Mouse (Mus musculus): ENCODE measurements around the gene Izumo1. TPM values are rescaled to one million over a fixed set of nuclear protein-coding genes. Genes with fewer than 3 reads are reported as not detected.

Gene Izumo1
- 0.08 TPM in 2 replicates for polyA plus RNA-seq (2015; fragmentation: Nextera tagmentation; extraction: Ambion mirVana)

DNA sequence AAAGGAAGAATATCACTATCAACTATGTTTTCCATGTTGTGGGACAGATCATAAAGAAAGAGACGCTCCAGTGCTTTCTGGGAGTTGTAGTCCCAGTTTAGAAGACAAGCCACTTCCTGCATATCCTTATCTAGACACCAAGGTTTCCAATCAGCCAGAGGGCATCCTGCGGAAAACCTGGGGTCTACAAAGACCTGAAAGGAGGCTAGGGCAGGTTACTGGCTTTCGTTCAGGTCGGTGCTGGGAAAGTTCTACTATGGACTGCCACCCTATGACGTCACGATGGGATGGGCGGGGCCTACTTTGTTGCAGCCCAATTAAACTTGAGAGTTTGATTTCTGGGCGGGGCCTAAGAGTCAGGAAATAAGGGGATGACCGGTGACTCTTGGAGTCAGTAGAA, at the start of gene Izumo1:
Izumo1 (plus strand) TSS at position 369 of the 400 bp plus-strand sequence.
- no peak for TF ChIP-seq CTCF (IDR thresholded peaks at IDR 0.05; ENCODE audit: low read depth)
- no peak for TF ChIP-seq EP300 (optimal IDR thresholded peaks at IDR 0.05)
- 38% methylated on average over 9 of the region's 9 CpGs for WGBS
- no peak within 1 kb of the TSS for H3K4me2 ChIP-seq (replicated peaks; ENCODE audit: low read depth)
- no peaks in the 10 kb centered on the region for H3K4me1 ChIP-seq (replicated peaks; ENCODE audit: control insufficient read depth, insufficient read depth)
- no peak; the same call in 1 of the 2 replicates for ATAC-seq (ENCODE audit: low FRiP score, low TSS enrichment)
- no peaks in the 10 kb centered on the region for H3K27me3 ChIP-seq (ENCODE audit: control insufficient read depth, insufficient read depth, low read length)
- DNase-seq (ENCODE audit: low spot score) = peak; percentile 69
- H3K9me3 ChIP-seq (ENCODE audit: control insufficient read depth, low read length) = no peaks in the 10 kb centered on the region
- no peak within 1 kb of the TSS for H3K4me3 ChIP-seq (ENCODE audit: low read depth, low read length)
- H3K36me3 ChIP-seq (ENCODE audit: control insufficient read depth, insufficient read depth, low read length) = no peaks in the 10 kb centered on the region
- H3K9ac ChIP-seq (ENCODE audit: low read length) = no peak within 1 kb of the TSS
- no peak within 1 kb of the TSS for H3K27ac ChIP-seq (replicated peaks)

DNA sequence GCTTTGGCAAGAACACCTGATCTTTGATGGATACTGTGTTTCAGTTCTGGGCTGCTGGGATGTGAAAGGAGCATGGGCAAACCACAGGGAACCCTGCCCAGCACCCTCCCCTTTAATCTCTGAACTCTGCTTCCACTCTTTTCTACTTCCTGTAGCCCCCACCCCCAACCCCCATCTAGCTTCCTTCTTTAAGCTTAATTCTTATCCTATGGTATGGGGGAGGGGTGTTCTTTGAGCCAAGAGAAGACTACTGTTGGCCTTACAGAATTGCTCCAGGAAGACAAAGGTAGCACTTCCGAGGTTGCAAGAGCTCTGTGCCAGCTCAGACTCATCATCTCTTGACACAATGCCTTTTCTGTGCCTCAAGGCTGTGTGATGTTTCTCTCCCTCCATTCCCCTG, 49.6 kb upstream of the Izumo1 start:
- H3K4me1 ChIP-seq (replicated peaks; ENCODE audit: control insufficient read depth, insufficient read depth) = peaks cover 8% of the 10 kb centered on the region
- H3K36me3 ChIP-seq (ENCODE audit: control insufficient read depth, insufficient read depth, low read length) = peaks cover 8% of the 10 kb centered on the region
- TF ChIP-seq CTCF (IDR thresholded peaks at IDR 0.05; ENCODE audit: low read depth) = no peak
- no peak for TF ChIP-seq EP300 (optimal IDR thresholded peaks at IDR 0.05)
- H3K9ac ChIP-seq (ENCODE audit: low read length) = no peak overlapping the region
- no peak overlapping the region for H3K4me2 ChIP-seq (replicated peaks; ENCODE audit: low read depth)
- H3K4me3 ChIP-seq (ENCODE audit: low read depth, low read length) = no peak overlapping the region
- no peaks in the 10 kb centered on the region for H3K9me3 ChIP-seq (ENCODE audit: control insufficient read depth, low read length)
- 45% methylated on average over 1 of the region's 1 CpGs for WGBS
- DNase-seq (ENCODE audit: low spot score) (no peak), ATAC-seq (ENCODE audit: low FRiP score, low TSS enrichment) (no peak)
- no peak overlapping the region for H3K27ac ChIP-seq (replicated peaks)
- H3K27me3 ChIP-seq (ENCODE audit: control insufficient read depth, insufficient read depth, low read length) = no peaks in the 10 kb centered on the region

DNA sequence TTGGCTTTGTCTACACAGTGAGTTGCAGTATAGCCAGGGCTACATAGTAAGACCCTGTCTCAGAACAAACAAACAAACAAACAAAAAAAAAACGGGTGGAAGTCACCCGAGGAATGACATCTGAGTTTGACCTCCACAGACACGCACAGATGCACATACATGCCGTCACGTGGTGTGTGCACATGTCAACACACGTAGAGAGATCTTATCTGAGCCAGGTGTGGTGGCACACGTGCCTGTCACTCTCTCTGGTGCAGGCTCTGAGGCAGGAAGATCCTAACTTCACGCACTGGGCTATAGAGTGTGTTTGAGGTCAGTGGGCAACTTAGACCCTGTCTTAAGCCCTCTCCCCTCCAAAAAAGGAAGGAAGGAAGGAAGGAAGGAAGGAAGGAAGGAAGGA, 47.7 kb upstream of the Izumo1 start:
- H3K36me3 ChIP-seq (ENCODE audit: control insufficient read depth, insufficient read depth, low read length) = peaks cover 8% of the 10 kb centered on the region
- no peak overlapping the region; the same call in 1 of the 2 replicates for H3K27ac ChIP-seq (replicated peaks)
- no peaks in the 10 kb centered on the region for H3K27me3 ChIP-seq (ENCODE audit: control insufficient read depth, insufficient read depth, low read length)
- ATAC-seq (ENCODE audit: low FRiP score, low TSS enrichment) (no peak), DNase-seq (ENCODE audit: low spot score) (no peak)
- H3K4me2 ChIP-seq (replicated peaks; ENCODE audit: low read depth) = 0 out of 2 replicates have a peak overlapping the region, but pooled peaks have one; percentile 25
- no peak overlapping the region for H3K9ac ChIP-seq (ENCODE audit: low read length)
- no peak for TF ChIP-seq CTCF (IDR thresholded peaks at IDR 0.05; ENCODE audit: low read depth)
- no peak for TF ChIP-seq EP300 (optimal IDR thresholded peaks at IDR 0.05)
- WGBS = 51% methylated on average over 8 of the region's 8 CpGs
- H3K9me3 ChIP-seq (ENCODE audit: control insufficient read depth, low read length) = no peaks in the 10 kb centered on the region
- H3K4me1 ChIP-seq (replicated peaks; ENCODE audit: control insufficient read depth, insufficient read depth) = peaks cover 8% of the 10 kb centered on the region
- no peak overlapping the region for H3K4me3 ChIP-seq (ENCODE audit: low read depth, low read length)

DNA sequence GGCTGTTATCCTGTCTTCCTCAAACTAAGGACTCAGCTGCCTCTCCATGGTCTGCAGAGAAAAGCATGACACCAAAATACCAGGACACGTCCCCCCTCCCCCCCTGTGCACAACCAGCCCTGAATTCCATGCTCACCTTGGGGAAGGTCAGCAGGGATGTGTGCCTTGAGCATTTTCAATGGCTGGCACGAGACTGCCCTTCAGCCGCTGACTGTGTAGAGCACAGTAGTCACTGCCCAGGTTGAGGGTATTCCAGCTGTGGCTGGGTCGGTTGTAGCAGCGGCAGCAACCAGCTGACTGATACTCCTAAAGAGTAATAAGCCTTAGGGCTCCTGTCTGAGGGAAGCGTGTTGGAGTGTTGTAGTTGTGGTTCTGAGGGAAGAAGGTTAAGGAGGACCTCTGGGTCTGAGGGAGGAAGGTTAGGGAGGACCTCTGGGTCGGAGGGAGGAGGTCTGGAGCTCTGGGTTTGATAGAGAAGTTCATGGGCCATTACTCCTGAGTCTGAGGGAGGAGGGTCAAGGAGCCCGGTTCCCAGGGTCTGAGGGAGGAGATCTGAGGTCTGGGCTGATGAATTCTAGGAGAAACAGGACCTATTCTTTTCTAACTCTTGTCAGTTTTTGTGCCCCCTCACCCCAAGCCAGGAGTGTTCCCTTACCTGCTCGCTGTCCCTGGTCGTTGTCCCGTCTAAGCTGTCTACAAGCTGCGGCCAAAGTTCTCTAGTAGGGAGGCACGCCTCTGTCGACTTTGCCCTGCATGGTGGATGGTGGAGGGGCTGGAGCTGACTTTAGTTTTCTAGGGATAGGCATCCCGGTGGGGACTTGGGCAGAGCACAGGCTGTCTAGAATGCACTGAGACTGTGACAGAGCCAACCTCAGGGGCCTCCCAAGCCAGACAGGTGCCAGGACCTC, 46.9 kb upstream of the Izumo1 start:
- TF ChIP-seq EP300 (optimal IDR thresholded peaks at IDR 0.05) = no peak
- TF ChIP-seq CTCF (IDR thresholded peaks at IDR 0.05; ENCODE audit: low read depth) = no peak
- Histone ChIP-seq H3K4me1 (replicated peaks; ENCODE audit: control insufficient read depth, insufficient read depth) (peaks cover 8% of the 10 kb centered on the region), H3K4me3 (ENCODE audit: low read depth, low read length) (no peak overlapping the region), H3K27me3 (ENCODE audit: control insufficient read depth, insufficient read depth, low read length) (no peaks in the 10 kb centered on the region), H3K27ac (replicated peaks) (no peak overlapping the region), H3K36me3 (ENCODE audit: control insufficient read depth, insufficient read depth, low read length) (peaks cover 8% of the 10 kb centered on the region), H3K4me2 (replicated peaks; ENCODE audit: low read depth) (peak overlapping the region; percentile 25; the same call in 1 of the 2 replicates), H3K9me3 (ENCODE audit: control insufficient read depth, low read length) (no peaks in the 10 kb centered on the region), H3K9ac (ENCODE audit: low read length) (peak overlapping the region; percentile 23; the same call in 1 of the 2 replicates)
- peak; percentile 59 for DNase-seq (ENCODE audit: low spot score)
- no peak for ATAC-seq (ENCODE audit: low FRiP score, low TSS enrichment)
- WGBS = 74% methylated on average over 15 of the region's 15 CpGs

DNA sequence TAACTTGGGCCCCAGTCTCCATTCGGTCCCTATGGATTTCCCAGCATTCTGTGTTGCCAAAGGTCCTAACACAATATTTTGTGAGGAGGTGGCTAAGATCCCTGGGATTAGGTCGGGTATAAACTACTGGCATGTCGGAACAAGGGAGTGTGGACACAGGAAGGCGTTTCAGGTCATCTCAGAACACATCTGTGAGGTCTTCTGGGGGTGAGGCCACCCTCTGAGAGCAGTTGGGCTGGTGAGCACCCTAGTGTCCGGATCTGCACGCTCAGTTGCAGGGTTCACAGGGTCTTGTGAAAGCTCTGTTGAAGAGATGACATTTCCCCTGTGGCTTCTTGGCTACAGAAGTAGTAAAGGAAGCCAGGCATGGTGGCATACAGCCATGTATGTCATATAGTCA, 35.7 kb upstream of the Izumo1 start:
- no peak for DNase-seq (ENCODE audit: low spot score)
- no peak overlapping the region for H3K4me3 ChIP-seq (ENCODE audit: low read depth, low read length)
- no peak overlapping the region for H3K9ac ChIP-seq (ENCODE audit: low read length)
- no peaks in the 10 kb centered on the region for H3K27me3 ChIP-seq (ENCODE audit: control insufficient read depth, insufficient read depth, low read length)
- H3K36me3 ChIP-seq (ENCODE audit: control insufficient read depth, insufficient read depth, low read length) = peaks cover 10% of the 10 kb centered on the region; the same call in 1 of the 2 replicates
- ATAC-seq (ENCODE audit: low FRiP score, low TSS enrichment) = no peak
- no peaks in the 10 kb centered on the region for H3K9me3 ChIP-seq (ENCODE audit: control insufficient read depth, low read length)
- no peaks in the 10 kb centered on the region for H3K4me1 ChIP-seq (replicated peaks; ENCODE audit: control insufficient read depth, insufficient read depth)
- H3K4me2 ChIP-seq (replicated peaks; ENCODE audit: low read depth) = no peak overlapping the region
- TF ChIP-seq CTCF (IDR thresholded peaks at IDR 0.05; ENCODE audit: low read depth) (no peak), EP300 (optimal IDR thresholded peaks at IDR 0.05) (no peak)
- H3K27ac ChIP-seq (replicated peaks) = no peak overlapping the region
- WGBS = 92% methylated on average over 6 of the region's 6 CpGs

All from stomach, postnatal 0 days (tissue).